Mouse (Mus musculus) cerebellum, adult 9-10 months (tissue): ENCODE data around the gene Vmn2r56.
"Not testable (repeated sequence)": the region's sequence is repeated elsewhere in the genome, so short reads cannot be mapped to it uniquely, and the experiment has no call there.

Source experiments
- DNase-seq: peaks from one replicate; pipeline ENCODE4 v3.0.0; 2022

Gene Vmn2r56

GRCm38 (mm10) chr7:12734904-12735303, at the start of gene Vmn2r56:
Gene Vmn2r56 (minus strand): TSS chr7:12735004.
- DNase-seq: no peak

GRCm38 (mm10) chr7:12780151-12780830, 45.5 kb upstream of the Vmn2r56 start:
- peak; percentile 83 for DNase-seq

- DNase-seq: no peak
Observed at GRCm38 (mm10) chr7:12779782-12780150, 45.0 kb upstream of the Vmn2r56 start.

- peak; percentile 54 for DNase-seq
Observed at GRCm38 (mm10) chr7:12779141-12779540, 44.3 kb upstream of the Vmn2r56 start.

- peak; percentile 99 for DNase-seq
Observed at GRCm38 (mm10) chr7:12774606-12775005, 39.8 kb upstream of the Vmn2r56 start.

- DNase-seq: peak; percentile 81
Observed at GRCm38 (mm10) chr7:12774111-12774510, 39.3 kb upstream of the Vmn2r56 start.

- no peak for DNase-seq
Observed at GRCm38 (mm10) chr7:12749431-12750198, 14.8 kb upstream of the Vmn2r56 start.

- not testable (repeated sequence) for DNase-seq
Observed at GRCm38 (mm10) chr7:12684903-12685302, 49.9 kb downstream of the Vmn2r56 start, which contains the start of gene Vmn2r55. Gene Vmn2r55 (minus strand): TSS chr7:12685003.

- DNase-seq: not testable (repeated sequence)
Observed at GRCm38 (mm10) chr7:12640219-12640618, 94.6 kb downstream of the Vmn2r56 start, which contains the start of gene Vmn2r54. Gene Vmn2r54 (minus strand): TSS chr7:12640319.
